Mouse (Mus musculus): ENCODE measurements around the gene Fam114a1.

Fam114a1 gene

DNA sequence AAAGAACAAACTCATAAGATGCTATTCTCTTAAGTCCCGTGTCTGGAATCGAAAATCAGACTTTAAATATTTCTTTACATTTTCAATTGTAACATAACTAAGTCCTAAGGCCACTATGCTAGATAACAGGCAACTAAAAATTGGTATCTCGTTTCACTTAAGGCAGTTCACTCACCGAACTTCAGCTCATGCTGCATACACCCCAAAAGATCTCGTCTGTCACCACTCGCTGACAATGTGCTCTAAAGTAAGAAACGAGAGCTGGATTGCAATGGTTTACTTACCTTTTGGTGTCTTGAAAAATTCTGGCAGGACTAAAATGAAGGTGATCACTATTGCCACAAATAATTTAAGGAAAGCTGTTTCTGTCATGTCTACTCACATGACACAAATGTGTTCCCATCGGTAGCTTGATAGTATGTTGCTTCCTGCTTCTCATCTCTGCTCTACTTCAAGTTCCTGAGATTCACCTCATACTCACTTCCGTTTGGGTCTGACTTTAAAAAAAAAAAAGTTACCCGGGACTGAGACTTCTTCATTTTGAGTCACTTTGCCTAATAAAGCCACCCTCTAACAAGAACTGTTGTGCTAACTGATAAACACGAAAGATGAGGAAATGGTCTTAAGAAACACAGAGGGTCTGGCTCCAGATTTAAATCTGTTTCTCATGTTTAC is 121.5 kb downstream of the Fam114a1 start:
- TF ChIP-seq POU5F1 (IDR thresholded peaks at IDR 0.05; ENCODE audit: borderline replicate concordance, low read length) (no peak), NANOG (IDR thresholded peaks at IDR 0.05; ENCODE audit: borderline replicate concordance, low read length) (no peak), CTCF (conservative IDR thresholded peaks at IDR 0.05; ENCODE audit: low read length) (no peak)
- H3K36me3 ChIP-seq (ENCODE audit: insufficient read depth, low read length) = no peaks in the 10 kb centered on the region
- peaks cover 29% of the 10 kb centered on the region for H3K4me1 ChIP-seq (replicated peaks; ENCODE audit: low read depth, low read length)
- H3K9me3 ChIP-seq (ENCODE audit: low read length) = no peaks in the 10 kb centered on the region
- no peak overlapping the region for H3K4me3 ChIP-seq (replicated peaks; ENCODE audit: low read length)
- no peaks in the 10 kb centered on the region for H3K27me3 ChIP-seq (ENCODE audit: insufficient read depth, low read length)
